Mouse (Mus musculus) layer of hippocampus, postnatal 14 days (tissue): ENCODE data around the gene Mageb18. TPM values are rescaled to one million over a fixed set of nuclear protein-coding genes. Genes with fewer than 3 reads are reported as not detected.
"Not testable (repeated sequence)": the region's sequence is repeated elsewhere in the genome, so short reads cannot be mapped to it uniquely, and the experiment has no call there.

ENCODE experiments used
- DNase-seq, 2 experiments: peaks; one replicate each; pipeline ENCODE4 v3.0.0; 2021 to 2022; ENCODE audit warnings: low spot score in 2 of 2, mixed read lengths in 1 of 2
- long read RNA-seq, 2 experiments: library from polyadenylated mRNA; stranded (forward); transcript quantifications; one replicate each; pipeline ENCODE4 v2.0.0; 2021
- total RNA-seq, 2 experiments: library from RNA; stranded (reverse); gene quantifications; 2 replicates each; pipeline ENCODE4 v1.2.3; 2021

Gene Mageb18
- total RNA-seq = not detected
- long read RNA-seq, experiment 1 = 0 reads
- long read RNA-seq, experiment 2, partial matches to known transcripts = 0 of 2 reads
- long read RNA-seq, experiment 2, other reads (novel, unspliced or antisense) = 2 of 2 reads

GRCm38 (mm10) chrX:92599472-92599871 is at the start of gene Mageb18:
Mageb18 (minus strand) TSS chrX:92599572.
- DNase-seq = no peak

- no peak for DNase-seq
Observed at GRCm38 (mm10) chrX:92612788-92613187, 13.4 kb upstream of the Mageb18 start.

- DNase-seq = no peak
Observed at GRCm38 (mm10) chrX:92610466-92610865, 11.1 kb upstream of the Mageb18 start.

GRCm38 (mm10) chrX:92597324-92597723 is 2.0 kb downstream of the Mageb18 start:
- peak; percentile 11 to 25 for DNase-seq

- DNase-seq = no peak
Observed at GRCm38 (mm10) chrX:92527826-92528225, 71.5 kb downstream of the Mageb18 start.

GRCm38 (mm10) chrX:92498254-92498653 is 101.1 kb downstream of the Mageb18 start:
- no peak for DNase-seq

GRCm38 (mm10) chrX:92489649-92490048 is 109.7 kb downstream of the Mageb18 start, which contains the start of gene Gm5941:
Gm5941 (plus strand) TSS chrX:92489949.
- not testable (repeated sequence) for DNase-seq

GRCm38 (mm10) chrX:92464773-92465172 is 134.6 kb downstream of the Mageb18 start:
- DNase-seq = no peak

- peak in 1 of 2 experiments; percentile 5 for DNase-seq
Observed at GRCm38 (mm10) chrX:92460496-92460895, 138.9 kb downstream of the Mageb18 start.

- DNase-seq = no peak
Observed at GRCm38 (mm10) chrX:92387384-92387783, 212.0 kb downstream of the Mageb18 start.

- peak in 1 of 2 experiments; percentile 1 for DNase-seq
Observed at GRCm38 (mm10) chrX:92342924-92343323, 256.4 kb downstream of the Mageb18 start.

GRCm38 (mm10) chrX:92340906-92341305 is 258.5 kb downstream of the Mageb18 start:
- DNase-seq = no peak

GRCm38 (mm10) chrX:92339551-92339950 is 259.8 kb downstream of the Mageb18 start:
- DNase-seq = no peak

- DNase-seq = peak in 1 of 2 experiments; percentile 5
Observed at GRCm38 (mm10) chrX:92333459-92333858, 265.9 kb downstream of the Mageb18 start.

GRCm38 (mm10) chrX:92323599-92323998 is 275.8 kb downstream of the Mageb18 start:
- DNase-seq = no peak

- DNase-seq = no peak
Observed at GRCm38 (mm10) chrX:92280619-92281018, 318.8 kb downstream of the Mageb18 start.

Other genes with a start within 250 kb of the Mageb18 start
- gene Gm5941, start 109.6 kb downstream of the Mageb18 start, total RNA-seq = not detected